Mouse (Mus musculus) T-helper 2 cell (primary cell): ENCODE data around the gene Gm20388.

Experiments used
- in situ Hi-C: fragments of 300-600 bp; cut with MboI, MseI; formaldehyde crosslinking; loops from one replicate; pipeline ENCODE4 v1.15.1; 2025; ENCODE audit warnings: high pct_unique_total_duplicates

Gene Gm20388

DNA sequence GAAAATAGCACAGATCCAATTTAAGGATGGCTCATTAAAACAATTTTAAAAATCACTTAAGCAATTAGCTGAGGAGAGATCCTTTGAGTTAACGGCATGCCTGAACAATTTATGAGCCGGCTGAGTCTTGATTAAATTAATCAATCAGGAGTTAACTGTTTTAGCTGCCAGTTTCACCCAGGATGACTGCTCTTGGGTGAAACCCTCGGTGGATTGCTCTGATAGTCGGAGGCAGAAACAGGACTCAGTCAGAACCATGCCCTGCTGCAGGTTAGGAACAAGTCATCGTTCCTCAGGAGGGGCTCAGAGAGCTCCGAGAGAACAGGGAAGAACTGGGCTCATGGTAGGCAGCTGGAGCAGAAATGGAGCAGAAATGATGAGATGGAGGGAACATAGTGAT lies 4241.2 kb downstream of the Gm20388 start:
- in situ Hi-C loops: no loop called here

DNA sequence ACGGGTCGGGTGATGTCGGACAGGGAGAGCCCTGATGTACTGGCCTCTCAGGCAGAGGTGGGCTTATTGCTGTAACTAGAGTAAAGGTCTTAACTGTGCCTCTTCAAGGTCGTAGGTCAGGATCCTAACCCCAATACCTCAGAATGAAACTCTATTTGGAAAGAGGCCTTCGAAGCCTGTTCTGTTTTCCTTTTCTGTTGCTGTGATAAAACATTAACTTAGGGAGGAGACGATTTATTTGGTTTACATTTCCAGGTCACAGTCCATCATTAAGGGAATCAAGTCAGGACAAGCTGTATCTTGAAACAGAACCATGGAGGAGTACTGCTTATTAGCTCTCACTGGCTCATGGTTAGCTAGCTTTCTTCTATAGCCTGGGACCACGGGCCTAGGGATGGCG lies 4242.1 kb downstream of the Gm20388 start:
- in situ Hi-C loops: no loop called here

DNA sequence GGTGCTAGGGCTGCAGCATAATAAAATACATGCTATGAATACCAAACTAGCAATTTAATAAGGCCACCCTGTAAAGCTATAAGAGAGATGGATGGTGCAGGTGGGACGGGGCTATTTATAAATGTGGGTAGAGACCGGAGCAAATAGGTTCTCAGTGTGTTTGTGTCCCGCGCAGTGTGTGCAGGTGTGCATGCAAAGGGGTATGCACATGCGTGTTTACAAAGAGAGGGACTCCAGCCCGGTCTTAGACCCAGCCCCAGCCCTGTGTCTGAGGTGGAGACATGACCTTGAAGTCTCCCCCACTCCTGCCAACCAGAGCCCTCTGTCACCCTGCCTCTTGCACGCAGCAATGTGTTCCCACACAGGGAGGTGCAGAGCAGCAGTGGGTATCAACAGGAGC lies 4245.7 kb downstream of the Gm20388 start:
- in situ Hi-C loops: no loop called here

DNA sequence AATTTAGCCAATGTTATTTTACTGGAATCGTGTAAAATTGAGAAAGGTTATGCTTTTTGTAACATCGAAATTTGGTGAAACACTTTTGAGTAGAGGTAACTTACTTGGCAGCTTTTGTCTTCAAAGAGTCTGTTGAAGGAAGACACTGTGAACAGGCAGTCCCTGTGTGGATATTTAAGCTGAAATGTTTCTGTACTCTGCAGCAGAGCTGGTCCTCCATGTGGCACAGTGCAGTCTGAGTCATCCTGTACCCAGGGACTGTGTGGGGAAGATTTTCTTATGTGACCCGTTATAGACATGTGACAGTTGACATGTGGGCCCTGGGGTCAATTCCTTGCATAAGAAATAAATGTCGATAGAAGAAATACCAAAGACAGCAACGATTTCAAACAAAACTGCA lies 4251.0 kb downstream of the Gm20388 start:
- in situ Hi-C loops: no loop called here

DNA sequence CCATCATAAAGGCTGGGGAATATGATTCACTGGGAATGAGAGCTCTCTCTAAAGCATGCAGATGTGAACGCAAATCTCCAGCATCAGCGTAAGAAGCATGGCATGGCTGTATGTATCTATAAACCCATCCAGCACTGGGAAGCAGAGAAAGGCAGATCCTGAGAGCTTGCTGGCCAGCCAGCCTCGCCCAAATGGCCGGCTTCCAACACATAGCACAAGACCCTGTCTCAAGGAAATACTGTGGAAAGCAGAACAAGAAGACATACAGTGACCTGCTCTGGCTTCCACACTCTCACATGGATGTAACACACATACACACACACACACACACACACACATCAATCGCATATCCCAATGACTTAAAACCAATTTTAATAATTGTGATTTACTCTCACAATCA lies 4252.6 kb downstream of the Gm20388 start:
- in situ Hi-C loops: no loop called here

DNA sequence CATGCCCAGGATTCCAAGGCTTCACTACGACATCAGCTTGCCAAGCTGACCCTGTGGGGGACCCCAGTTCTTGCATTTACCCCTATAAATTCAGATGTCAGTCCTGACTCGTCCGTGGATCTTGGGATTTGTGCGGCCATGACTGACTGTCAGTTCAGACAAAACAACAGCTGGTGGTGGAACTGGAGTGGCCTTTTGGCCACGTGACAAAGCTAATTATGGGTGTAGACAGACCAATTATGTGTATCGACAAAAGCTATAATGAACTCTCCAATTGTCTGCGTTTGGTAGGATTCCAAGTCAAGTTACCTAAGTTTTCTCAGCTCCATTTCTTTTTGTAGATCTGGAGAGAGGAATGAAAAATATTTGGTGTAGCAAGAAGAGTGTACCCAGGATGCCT lies 4259.1 kb downstream of the Gm20388 start:
- in situ Hi-C loops: no loop called here

DNA sequence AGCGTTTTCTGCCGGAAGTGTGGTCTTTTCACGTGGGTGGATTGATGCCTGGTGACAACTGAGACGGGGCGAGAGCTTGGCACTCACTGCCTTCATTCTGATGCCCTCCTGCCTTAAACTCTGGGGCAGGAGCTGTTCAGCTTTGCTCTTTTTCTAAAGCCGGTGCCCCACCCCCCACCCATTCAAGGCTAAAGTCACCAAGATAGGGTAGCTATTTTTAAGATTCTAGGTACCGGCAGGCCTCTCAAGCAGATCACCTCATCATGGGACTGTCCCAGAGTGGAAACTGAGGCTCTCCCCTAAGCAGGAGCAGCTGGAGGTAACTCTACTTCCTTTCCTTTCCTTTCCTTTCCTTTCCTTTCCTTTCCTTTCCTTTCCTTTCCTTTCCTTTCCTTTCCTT lies 4260.0 kb downstream of the Gm20388 start:
- in situ Hi-C loops: no loop called here

DNA sequence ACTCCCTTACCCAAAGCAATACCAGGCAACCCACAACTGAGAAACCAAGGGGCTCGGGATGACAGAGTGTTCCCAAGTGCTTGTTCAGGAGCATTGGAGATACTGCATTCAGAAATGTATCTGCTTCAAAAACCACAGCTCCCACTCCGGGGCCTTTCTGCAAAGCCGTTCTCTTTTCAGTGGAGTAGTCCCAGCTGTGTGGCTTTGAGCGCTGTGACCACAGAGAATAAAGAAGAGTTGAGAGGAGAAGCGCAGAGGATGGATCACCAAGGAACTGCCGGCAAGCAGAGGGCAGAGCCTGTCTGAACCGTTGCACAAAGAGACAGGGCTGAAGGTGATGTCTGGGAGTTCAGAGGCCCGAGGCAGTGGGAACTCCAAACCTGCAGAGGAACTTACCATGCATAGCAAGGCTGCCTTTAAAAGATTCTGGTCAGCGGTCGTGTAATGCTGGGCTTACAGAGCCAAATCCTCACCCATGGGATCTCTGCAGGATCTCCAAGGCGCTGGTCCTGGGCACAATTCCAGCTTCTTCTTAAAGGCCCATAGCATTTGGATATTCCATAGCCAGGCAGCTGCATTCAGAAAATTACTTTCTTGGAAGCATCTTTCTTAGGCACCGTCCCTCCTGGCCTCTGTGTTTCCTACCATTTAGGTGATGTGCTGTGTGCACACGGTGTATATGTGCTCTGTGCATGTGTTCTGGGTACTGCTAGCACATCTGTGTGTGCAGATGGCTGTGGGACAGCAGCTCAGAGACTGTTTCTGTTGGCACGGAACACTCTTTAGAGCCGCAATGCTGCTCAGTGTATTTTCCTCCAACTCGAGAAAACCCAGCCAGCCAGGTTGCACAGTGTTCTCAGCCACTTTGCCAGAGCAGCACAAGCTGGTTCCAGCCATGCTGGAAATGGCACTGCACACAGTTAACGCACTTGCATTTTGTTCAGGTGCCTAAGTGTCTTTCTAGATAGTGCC lies 4261.2 kb downstream of the Gm20388 start:
- in situ Hi-C loops: no loop called here

DNA sequence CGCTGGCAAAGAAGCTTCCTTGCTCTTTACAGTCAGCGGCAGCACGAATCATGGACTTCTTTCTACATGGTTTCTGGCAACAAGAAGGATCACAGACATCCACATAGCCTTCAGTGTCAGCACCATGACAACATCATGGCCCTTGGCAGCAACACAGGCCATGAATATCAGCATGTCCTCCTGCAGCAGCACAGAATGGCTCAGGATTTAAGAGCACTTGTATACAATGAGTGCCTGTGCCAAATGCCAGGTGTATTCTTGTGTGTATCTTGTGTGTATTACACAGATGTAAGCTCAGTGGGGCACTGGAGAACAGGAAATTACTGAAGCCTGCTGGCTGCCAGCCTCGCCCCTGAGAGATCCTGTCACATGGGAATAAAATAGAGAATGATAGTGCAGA lies 4263.0 kb downstream of the Gm20388 start:
- in situ Hi-C loops: no loop called here

DNA sequence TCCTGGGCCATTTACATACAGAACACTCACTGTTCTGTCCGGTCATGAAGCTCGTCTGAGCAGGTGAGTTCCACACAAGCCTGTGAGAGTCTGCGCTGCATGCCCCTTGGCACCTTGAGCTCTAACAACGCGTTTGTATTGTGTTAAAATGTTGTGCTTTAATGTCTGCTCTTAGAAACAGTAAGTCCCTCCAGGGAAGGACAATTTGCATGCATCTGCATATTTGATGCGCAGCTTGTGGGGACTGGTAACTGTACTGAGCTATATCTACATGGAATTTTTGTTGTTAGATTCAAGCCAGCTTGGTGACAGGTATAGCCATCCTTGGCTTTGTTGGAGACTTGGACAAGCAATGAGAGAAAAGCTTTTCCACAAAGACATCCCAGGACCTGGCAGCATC lies 4265.5 kb downstream of the Gm20388 start:
- in situ Hi-C loops: loop anchor here (25.0 kb wide), 1 partner anchor 1236 kb away; no protein-coding TSS in a partner anchor

DNA sequence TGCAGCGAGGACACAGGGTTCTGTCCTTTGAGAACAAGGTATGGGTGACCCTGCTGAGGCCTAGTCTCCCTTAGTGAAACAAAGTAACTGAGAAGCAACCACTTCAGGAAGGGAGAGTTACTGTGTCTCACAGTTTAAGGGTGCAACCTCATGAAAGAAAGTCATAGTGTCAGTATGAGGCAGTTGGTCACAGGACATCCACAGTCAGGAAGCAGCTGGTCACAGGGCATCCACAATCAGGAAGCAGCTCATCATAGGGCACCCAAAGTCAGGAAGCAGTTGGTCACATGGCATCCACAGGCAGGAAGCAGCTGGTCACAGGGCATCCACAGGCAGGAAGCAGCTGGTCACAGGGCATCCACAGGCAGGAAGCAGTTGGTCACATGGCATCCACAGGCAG lies 4266.5 kb downstream of the Gm20388 start:
- in situ Hi-C loops: loop anchor here (25.0 kb wide), 1 partner anchor 1235 kb away; no protein-coding TSS in a partner anchor

DNA sequence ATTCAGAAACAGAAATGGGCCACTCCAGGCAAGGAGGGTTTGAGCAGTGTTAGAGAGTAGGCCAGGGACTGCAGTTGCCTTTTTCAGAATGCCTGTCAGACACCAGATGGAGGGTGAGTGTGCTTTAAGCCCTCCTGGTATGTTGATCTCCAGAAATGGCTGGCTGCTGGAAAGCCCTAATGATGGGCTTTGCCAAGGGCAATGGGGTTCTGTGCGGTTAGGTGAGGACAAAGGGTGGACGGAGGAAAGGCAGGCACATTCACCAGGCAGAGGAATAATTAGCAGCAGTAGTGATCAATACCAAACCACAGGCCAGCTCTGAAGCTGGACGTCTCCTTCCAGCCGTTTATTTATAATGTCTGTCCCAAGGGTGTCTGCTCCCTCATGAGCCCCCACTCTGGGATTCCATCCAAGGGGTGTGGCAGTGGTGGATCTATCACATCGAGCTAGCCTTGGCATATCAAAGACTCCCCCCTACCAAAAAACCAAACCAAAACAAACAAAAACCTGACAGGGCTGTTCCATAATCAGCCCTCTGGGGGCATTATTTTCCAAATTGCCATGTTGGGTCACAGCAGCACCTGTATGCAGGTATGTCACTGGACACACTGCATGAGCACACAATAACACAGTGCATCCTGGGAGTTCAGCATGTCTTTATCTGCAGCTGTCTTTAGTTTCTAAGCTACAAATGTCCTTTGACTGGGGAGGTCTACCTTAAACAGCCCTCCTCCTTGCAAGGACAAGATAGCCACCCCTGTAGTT lies 4270.2 kb downstream of the Gm20388 start:
- in situ Hi-C loops: loop anchor here (25.0 kb wide), 1 partner anchor 1231 kb away; no protein-coding TSS in a partner anchor

DNA sequence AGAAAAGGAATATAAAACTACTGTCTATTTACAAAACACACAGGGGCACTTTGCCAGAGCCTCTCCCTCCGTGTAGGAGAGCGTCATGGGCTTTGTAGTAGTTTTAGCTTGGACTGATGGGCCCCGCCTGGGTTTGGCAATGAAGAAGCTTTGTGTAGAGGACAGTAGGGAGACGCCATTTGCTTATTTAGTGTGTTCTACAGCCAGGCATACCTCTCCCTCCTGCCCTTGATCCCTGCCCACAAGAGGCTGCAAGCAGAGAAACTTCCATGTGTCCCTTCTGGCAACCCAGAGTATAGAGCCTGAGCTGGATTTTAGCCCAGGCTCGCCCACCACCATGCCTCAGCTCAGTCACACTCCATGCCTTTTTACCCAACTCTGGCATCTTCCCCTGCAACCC lies 4271.1 kb downstream of the Gm20388 start:
- in situ Hi-C loops: loop anchor here (25.0 kb wide), 1 partner anchor 1231 kb away; no protein-coding TSS in a partner anchor

DNA sequence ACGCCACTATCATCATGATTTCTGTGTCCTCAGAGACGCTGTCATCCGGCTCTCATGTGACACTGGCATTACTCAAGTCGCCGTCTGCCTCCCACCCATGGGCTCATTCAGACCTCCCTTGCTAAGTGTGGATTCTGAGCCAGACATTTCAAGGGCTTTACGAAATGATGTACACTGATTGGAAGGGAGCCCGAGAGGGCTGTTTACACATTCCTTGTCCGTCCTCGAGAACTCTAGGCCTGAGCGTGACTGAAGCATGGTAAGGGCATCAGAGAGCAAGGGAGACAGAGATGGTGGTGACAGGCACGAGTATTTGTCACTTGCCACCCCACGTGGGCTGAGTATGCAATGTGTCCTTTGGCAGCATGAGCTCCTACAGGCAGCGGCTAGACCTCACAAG lies 4271.6 kb downstream of the Gm20388 start:
- in situ Hi-C loops: loop anchor here (25.0 kb wide), 1 partner anchor 1230 kb away; no protein-coding TSS in a partner anchor

DNA sequence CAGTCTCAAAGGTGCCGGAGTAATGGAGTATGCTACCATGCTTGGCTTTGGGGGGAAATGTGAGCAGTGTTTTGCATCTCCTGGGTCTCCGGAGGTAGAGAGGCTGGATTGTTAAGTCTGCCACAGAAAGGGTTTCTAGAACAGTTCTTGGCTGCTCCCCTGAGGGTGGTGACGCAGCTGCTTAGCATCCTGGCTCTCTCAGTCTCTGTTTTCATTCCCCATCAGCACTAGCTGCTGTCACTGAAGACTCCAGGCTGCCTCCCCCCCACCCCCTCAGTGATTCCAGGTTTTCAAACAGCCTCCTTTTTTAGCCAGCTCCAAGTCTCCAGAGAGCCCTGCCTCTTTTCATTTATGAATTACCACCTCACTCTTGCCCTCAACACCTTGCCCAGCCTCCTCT lies 4273.4 kb downstream of the Gm20388 start:
- in situ Hi-C loops: loop anchor here (25.0 kb wide), 1 partner anchor 1228 kb away; no protein-coding TSS in a partner anchor

DNA sequence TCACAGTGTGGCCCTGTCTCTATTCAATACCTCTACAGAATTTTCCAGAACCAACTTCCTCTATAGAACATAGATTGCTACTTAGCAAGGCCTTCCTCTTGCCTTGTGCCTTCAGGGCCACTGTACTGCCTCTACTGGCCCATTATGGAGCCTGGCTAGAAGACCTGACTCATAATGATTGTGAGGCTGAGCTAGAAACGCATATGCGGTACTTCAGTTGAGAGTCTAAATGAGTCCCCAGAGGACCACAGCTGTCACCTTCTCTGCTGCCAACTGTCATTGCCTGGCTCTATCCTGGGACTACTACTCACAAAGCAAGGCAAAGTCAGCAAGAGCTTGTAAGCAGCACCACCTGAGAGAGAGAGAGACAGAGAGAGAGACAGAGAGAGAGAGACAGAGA lies 4273.9 kb downstream of the Gm20388 start:
- in situ Hi-C loops: loop anchor here (25.0 kb wide), 1 partner anchor 1228 kb away; no protein-coding TSS in a partner anchor

DNA sequence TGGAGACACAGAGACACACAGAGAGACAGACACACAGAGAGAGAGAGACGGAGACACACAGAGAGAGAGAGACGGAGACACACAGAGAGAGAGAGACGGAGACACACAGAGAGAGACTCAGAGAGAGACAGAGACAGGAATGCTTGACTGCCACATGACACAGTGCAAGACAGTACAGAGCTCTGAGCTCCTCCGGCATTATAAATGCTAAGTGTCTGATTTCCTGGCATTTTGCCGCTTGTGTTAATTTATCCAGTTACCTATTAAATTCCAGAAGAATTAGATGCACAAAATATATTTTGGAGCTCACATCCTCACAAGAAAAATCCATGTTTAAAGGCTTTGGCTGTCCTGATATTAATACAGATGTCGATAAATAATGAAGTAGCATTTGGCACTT lies 4274.4 kb downstream of the Gm20388 start:
- in situ Hi-C loops: loop anchor here (25.0 kb wide), 1 partner anchor 1227 kb away; no protein-coding TSS in a partner anchor

DNA sequence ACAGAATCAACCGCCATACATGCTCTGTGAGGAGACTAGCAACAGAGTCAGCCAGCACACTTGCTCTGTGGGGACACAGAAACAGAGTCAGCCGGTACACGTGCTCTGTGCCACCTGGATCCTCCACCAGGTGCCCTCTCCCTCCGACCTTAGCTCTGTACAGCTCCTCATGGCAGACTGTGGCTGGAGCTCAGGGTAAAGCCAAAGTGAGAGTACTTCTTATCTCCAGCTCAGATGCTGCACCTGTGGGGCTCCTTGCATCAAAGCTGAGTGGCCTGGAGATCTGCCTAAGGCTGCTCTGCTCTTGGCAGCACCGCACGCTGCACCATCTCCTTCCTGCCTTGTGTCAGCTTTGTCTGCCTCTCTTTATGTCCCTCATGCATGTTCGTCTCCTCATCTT lies 4279.7 kb downstream of the Gm20388 start:
- in situ Hi-C loops: loop anchor here (25.0 kb wide), 1 partner anchor 1222 kb away; no protein-coding TSS in a partner anchor

DNA sequence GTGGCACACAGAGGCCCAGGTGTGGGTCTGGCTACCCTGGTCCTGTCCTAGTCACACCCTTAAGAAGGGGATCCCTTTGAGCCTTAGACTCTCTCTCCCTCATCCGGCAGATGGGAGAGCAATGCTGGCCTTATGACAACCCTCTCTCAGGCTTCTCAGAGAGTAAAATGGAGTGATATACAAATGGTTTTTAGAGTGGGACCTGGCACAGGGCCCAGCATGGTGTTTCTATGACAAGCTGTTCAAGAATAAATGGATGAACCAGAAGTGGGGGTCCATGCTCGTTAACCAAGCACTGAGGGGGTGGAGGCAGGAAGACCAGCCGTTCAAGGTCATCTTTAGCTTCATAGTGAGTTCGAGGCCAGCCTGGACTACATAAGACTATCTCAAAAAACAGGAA lies 4281.6 kb downstream of the Gm20388 start:
- in situ Hi-C loops: loop anchor here (25.0 kb wide), 1 partner anchor 1220 kb away; no protein-coding TSS in a partner anchor

DNA sequence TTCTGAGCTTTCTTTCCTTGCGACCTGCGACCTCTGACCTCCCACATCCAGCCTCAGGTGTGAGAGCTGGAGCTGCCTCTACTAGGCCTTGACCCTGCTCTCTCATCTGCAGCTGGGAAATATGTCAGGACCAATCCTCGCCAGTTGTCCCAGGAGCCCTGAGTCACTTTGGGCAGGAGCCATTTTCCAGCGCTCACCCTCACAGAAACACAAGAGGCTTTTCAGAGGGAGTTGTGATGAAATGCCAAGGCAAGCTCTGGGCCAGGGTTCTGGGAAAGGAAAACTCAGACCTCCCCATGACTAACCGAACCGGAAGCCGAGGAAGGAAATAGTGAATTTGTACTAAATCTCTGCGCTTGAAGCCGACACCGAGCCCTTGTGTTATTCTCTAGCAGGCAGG lies 4282.3 kb downstream of the Gm20388 start:
- in situ Hi-C loops: loop anchor here (25.0 kb wide), 1 partner anchor 1219 kb away; no protein-coding TSS in a partner anchor

DNA sequence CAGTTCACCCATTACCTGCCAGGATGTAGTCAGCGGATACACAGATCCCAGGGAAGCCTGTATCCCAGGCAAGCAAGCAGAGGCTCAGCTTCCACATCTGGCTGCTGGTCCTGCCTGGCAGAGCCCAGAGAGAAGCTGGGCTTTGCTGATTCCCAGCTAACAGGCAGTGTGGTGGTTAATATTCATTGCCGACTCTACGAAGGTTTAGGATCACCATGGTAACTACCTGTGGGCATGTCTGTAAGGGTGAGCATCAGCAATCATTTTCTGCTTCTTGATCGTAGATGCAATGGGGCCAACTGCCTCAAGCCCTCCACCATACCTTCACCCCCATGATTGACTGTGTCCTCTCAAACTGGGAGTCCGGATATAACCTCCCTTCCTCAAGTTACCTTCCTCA lies 4283.4 kb downstream of the Gm20388 start:
- in situ Hi-C loops: loop anchor here (25.0 kb wide), 1 partner anchor 1218 kb away; no protein-coding TSS in a partner anchor

DNA sequence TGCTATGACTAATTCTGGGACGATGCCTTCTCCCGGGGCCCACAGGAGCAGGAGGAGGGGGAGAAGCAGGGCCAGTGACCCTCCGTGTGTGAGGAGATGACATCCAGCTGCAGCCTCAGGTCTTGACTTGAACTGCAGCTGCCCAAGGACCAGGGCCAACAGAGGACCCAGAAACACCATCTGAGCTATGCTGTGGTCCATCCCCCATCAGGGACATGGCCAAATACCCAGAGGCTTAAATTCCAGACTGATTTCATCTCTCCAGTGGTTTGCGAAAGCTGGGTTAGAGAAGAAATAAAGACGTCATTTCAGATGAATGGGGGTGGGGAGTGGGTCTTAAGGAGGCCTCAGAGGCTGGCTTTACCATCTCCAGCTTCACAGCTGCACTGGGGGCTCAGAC lies 4285.6 kb downstream of the Gm20388 start:
- in situ Hi-C loops: loop anchor here (25.0 kb wide), 1 partner anchor 1216 kb away; no protein-coding TSS in a partner anchor
